In genomic region chr15:79328058-79328938, GRCm38 (mm10) we compare ENCODE assay signal across 7 mouse cellular contexts. TPM values are rescaled to one million over a fixed set of nuclear protein-coding genes. Genes with fewer than 3 reads are reported as not detected.
DNase-seq lines count a peak whose midpoint lies in the region; ATAC-seq lines count a peak whose summit lies in the region.

Pla2g6 (minus strand) TSS chr15:79328390.

- 3% methylated on average over 46 of the region's 46 CpGs for WGBS in intestine, embryonic 16.5 days
- WGBS in midbrain, embryonic 11.5 days = 4% methylated on average over 46 of the region's 46 CpGs

- H3K27ac ChIP-seq in intestine, embryonic 16.5 days (ENCODE audit: low read length) = peak within 1 kb of the TSS; percentile 97
- peak within 1 kb of the TSS; percentile 70 for H3K27ac ChIP-seq in midbrain, embryonic 11.5 days (ENCODE audit: low read depth, low read length)

- no peaks in the 10 kb centered on the region for H3K9me3 ChIP-seq in intestine, embryonic 16.5 days (ENCODE audit: control insufficient read depth, low read length)
- H3K9me3 ChIP-seq in midbrain, embryonic 11.5 days (ENCODE audit: control insufficient read depth, low read length) = no peaks in the 10 kb centered on the region

- peak; percentile 96 for ATAC-seq in intestine, embryonic 16.5 days
- peak; percentile 97 for ATAC-seq in midbrain, embryonic 11.5 days (ENCODE audit: low FRiP score)

- H3K27me3 ChIP-seq in intestine, embryonic 16.5 days (replicated peaks; ENCODE audit: control insufficient read depth, insufficient read depth, low read length) = no peaks in the 10 kb centered on the region
- H3K27me3 ChIP-seq in midbrain, embryonic 11.5 days (ENCODE audit: control insufficient read depth, insufficient read depth, low read length) = no peaks in the 10 kb centered on the region

- H3K36me3 ChIP-seq in intestine, embryonic 16.5 days (ENCODE audit: control insufficient read depth, insufficient read depth, low read length) = no peaks in the 10 kb centered on the region
- H3K36me3 ChIP-seq in midbrain, embryonic 11.5 days (ENCODE audit: control insufficient read depth, insufficient read depth, low read length) = no peaks in the 10 kb centered on the region

- H3K4me2 ChIP-seq in intestine, embryonic 16.5 days (ENCODE audit: low read depth, low read length) = peak within 1 kb of the TSS; percentile 83
- H3K4me2 ChIP-seq in midbrain, embryonic 11.5 days = peak within 1 kb of the TSS; percentile 86

- peak within 1 kb of the TSS; percentile 70 for H3K4me3 ChIP-seq in intestine, embryonic 16.5 days (ENCODE audit: low read length)
- H3K4me3 ChIP-seq in midbrain, embryonic 11.5 days (ENCODE audit: low read depth, low read length) = peak within 1 kb of the TSS; percentile 52

- H3K9ac ChIP-seq in intestine, embryonic 16.5 days (ENCODE audit: low read depth, low read length) = peak within 1 kb of the TSS; percentile 82
- peak within 1 kb of the TSS; percentile 79 for H3K9ac ChIP-seq in midbrain, embryonic 11.5 days (ENCODE audit: low read length)

- DNase-seq in adrenal gland, adult 8-10 months = peak; percentile 100
- DNase-seq in embryo, embryonic 9.5 days (ENCODE audit: extremely low spot score) = peak; percentile 99
- peak; percentile 96 to 98 for DNase-seq in gastrocnemius, postnatal 4 days (ENCODE audit: low spot score in 2 of 2)
- peak; percentile 98 to 99 for DNase-seq in left cerebral cortex, postnatal 36 days (ENCODE audit: low spot score in 2 of 2)
- DNase-seq in midbrain, embryonic 11.5 days (ENCODE audit: low spot score, missing footprints) = peak; percentile 100
- DNase-seq in skeletal muscle tissue, adult 2 months (ENCODE audit: low read depth, low spot score) = peak; percentile 98

- H3K4me1 ChIP-seq in intestine, embryonic 16.5 days (ENCODE audit: control insufficient read depth, insufficient read depth, low read length) = peaks cover 34% of the 10 kb centered on the region
- H3K4me1 ChIP-seq in midbrain, embryonic 11.5 days (ENCODE audit: control insufficient read depth, insufficient read depth, low read length) = peaks cover 16% of the 10 kb centered on the region

- intact Hi-C loops in left cerebral cortex, postnatal 36 days (cut with DNase I) = no loop called here

RNA-seq across cellular contexts. Expression of gene Pla2g6, which starts in this region (rescaled TPM):
- 10 to 100 TPM; 27.8 to 36.2 (median 33.1) TPM for total RNA-seq in adrenal gland, adult 8-10 months (2022)
- 10 to 100 TPM; 11.5 to 15.7 TPM for total RNA-seq in gastrocnemius, postnatal 4 days (2021)
- polyA plus RNA-seq in intestine, embryonic 16.5 days (2015; fragmentation: Nextera tagmentation; extraction: Ambion mirVana) = 27.1 and 28.3 TPM in 2 replicates
- total RNA-seq in left cerebral cortex, postnatal 36 days (2021) = 10 to 100 TPM; 21.7 to 25.9 TPM
- 18.4 and 20.6 TPM in 2 replicates for polyA plus RNA-seq in midbrain, embryonic 11.5 days (2014; fragmentation: Nextera tagmentation; extraction: Ambion mirVana)

Comparison
In these comparisons a context has a peak if more than half of its experiments do, and no peak if none do; other contexts are left out.
1. Peak in every context shown above with its lines: DNase-seq, ATAC-seq, H3K4me3 ChIP-seq and H3K27ac ChIP-seq.